Mouse (Mus musculus) cortical plate, adult 2 months (tissue): ENCODE data around the gene Pnkp. TPM values are rescaled to one million over a fixed set of nuclear protein-coding genes. Genes with fewer than 3 reads are reported as not detected.

ENCODE experiments used
- H3K27ac ChIP-seq: fragments of 200-500 bp; 2 replicates; pipeline ENCODE4 v1.5.1; 2012; ENCODE audit warnings: low read length, control low read depth, inconsistent platforms; ENCODE audit not compliant: insufficient read depth
- H3K4me1 ChIP-seq: fragments of 200-500 bp; 2 replicates; pipeline ENCODE4 v1.6.1; 2011; ENCODE audit warnings: low read length; ENCODE audit not compliant: control insufficient read depth, insufficient read depth
- H3K4me3 ChIP-seq: fragments of 200-500 bp; 2 replicates; pipeline ENCODE4 v1.5.1; 2011; ENCODE audit warnings: mild to moderate bottlenecking, low read length, control low read depth; ENCODE audit not compliant: insufficient read depth
- CTCF ChIP-seq: fragments of 200-500 bp; IDR thresholded peaks from 2 replicates; pipeline ENCODE4 v1.5.1; 2011; ENCODE audit warnings: mild to moderate bottlenecking, control low read depth, low read length; ENCODE audit not compliant: insufficient read depth; ENCODE audit errors: extremely low read depth
- POLR2A ChIP-seq: fragments of 200-500 bp; IDR thresholded peaks from 2 replicates; pipeline ENCODE4 v1.6.1; 2011; ENCODE audit warnings: mild to moderate bottlenecking, low read length, control low read depth; ENCODE audit not compliant: insufficient read depth; ENCODE audit errors: extremely low read depth
- polyA plus RNA-seq: library from polyadenylated mRNA; depleted of rRNA; stranded (reverse); fragments of >200 nt; gene quantifications from 2 replicates; pipeline ENCODE4 v1.2.3, GENCODE M21; 2012; rRNA removed

The Pnkp gene
- polyA plus RNA-seq, 1 experiment = 35.6 TPM

DNA sequence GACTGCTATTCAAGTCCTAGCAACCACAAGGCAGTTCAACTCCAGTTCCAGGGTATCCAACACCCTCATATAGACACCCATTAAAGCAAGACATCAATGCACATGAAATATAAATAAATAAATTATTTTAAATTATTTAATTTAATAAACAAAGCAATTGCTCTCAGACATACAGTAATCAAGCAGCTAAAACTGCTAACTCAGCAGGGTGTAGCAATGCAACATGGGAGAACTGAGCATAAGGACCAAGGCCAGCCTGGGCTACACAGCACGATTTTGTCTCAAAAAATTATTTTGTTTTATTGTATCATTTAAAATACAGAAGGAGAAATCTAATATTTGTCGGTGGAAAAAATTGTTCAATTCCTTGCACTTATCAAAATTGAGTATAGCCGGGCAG is 37.2 kb downstream of the Pnkp start:
- Histone ChIP-seq H3K27ac (no peak overlapping the region), H3K4me1 (peaks cover 7% of the 10 kb centered on the region), H3K4me3 (no peak overlapping the region)
- TF ChIP-seq POLR2A = no peak
- TF ChIP-seq CTCF = no peak

- Histone ChIP-seq H3K4me3 (peak overlapping the region; percentile 50), H3K27ac (peak overlapping the region; percentile 91), H3K4me1 (peaks cover 7% of the 10 kb centered on the region)
- TF ChIP-seq POLR2A = no peak
- TF ChIP-seq CTCF = no peak
These were observed 38.3 kb downstream of the Pnkp start for GRCm38 (mm10) chr7:44895206-44895592.

DNA sequence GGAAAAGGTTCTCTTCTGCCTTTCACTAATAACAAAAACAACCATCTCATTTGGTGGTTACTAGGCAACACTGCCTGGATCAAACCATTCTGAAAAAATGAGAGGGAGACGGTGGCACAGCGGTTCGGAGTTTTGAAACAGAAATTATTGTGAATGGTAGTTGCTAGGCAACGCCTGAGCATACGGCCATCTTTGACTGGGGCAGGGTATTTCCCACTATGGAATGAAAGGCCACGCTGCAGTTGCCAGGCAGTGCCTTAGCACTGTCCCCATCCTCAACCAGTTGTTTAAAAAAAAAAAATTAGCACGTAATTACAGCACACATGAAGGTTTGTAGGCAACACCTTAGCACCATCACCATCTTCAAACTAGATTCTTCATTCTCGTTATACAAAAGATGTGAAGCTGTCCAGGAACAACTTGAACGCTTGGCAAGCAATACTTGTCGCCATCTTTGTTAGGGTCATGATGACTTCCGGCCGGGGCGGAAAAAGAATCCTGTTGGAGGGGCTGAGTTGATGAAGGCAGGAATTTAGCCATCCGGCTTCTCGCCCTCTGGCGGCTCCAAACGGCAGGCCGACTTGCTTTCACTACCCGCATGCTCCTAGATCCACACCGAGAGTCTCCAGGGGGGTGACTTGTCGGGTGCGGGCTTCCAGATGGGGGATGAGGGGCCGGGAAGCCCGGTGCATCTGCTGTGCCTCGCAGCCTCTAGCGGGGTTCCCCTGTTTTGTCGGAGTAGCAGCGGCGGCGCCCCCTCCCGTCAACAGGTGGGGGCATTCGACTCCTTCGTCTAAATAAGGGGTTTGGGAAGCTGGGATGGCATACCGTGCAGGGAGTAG is 38.9 kb downstream of the Pnkp start, which contains the start of gene Fuz:
Fuz (plus strand) TSS at position 487 of the 842 bp plus-strand sequence.
- Histone ChIP-seq H3K27ac (peak within 1 kb of the TSS; percentile 91), H3K4me3 (peak within 1 kb of the TSS; percentile 50), H3K4me1 (peaks cover 4% of the 10 kb centered on the region)
- TF ChIP-seq CTCF = peak; percentile 42
- TF ChIP-seq POLR2A = peak; percentile 81; the same call in 1 of the 2 replicates

DNA sequence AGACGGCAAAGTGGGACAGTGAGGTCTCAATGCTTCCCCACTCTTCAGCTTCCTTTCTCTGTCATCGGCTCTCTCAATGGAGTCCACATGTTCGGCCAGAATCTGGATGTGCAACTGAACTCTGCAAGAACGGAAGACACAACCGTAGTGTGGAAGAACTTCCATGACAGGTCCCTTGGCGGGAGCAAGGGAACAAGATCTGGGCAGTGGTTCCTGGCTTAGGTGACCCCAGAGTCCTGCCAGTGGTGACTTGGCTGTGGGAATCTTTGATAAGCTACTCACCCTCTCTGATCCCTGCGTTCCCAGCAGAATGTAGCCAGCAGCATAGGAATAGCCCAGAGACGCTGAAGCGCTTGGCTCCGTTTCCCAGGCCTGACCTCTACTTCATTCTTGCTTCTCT is 39.6 kb downstream of the Pnkp start:
- peak overlapping the region; percentile 50 for H3K4me3 ChIP-seq
- no peak for TF ChIP-seq POLR2A
- TF ChIP-seq CTCF = no peak
- peaks cover 2% of the 10 kb centered on the region; the same call in 1 of the 2 replicates for H3K4me1 ChIP-seq
- peak overlapping the region; percentile 65 for H3K27ac ChIP-seq

DNA sequence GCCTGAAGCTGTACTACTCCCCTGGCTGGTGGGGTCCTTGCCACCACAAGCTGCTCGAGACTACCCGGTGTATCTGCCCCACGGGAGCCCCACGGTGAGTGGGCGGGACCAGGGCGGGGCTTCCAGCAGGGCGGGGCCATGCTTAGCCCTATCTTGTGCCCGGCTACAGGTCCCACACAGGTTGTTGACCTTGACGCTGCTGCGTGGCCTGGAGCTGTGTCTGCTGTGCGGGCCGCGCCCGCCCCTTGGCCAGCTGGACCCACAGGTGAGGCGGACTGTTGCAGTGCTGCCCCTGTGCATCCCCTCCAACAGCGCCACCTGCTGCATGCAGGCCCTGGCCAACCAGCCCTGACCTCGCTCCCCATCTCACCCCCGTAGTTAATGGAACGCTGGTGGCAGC is 41.7 kb downstream of the Pnkp start:
- Histone ChIP-seq H3K4me3 (no peak overlapping the region), H3K27ac (no peak overlapping the region), H3K4me1 (peaks cover 5% of the 10 kb centered on the region; the same call in 1 of the 2 replicates)
- TF ChIP-seq CTCF (no peak), POLR2A (no peak)

- peaks cover 6% of the 10 kb centered on the region for H3K4me1 ChIP-seq
- H3K4me3 ChIP-seq = peak overlapping the region; percentile 0; the same call in 1 of the 2 replicates
- 0 out of 2 replicates have a peak overlapping the region, but pooled peaks have one; percentile 13 for H3K27ac ChIP-seq
- TF ChIP-seq CTCF (no peak), POLR2A (no peak)
These were observed 43.7 kb downstream of the Pnkp start for GRCm38 (mm10) chr7:44900632-44901031.

DNA sequence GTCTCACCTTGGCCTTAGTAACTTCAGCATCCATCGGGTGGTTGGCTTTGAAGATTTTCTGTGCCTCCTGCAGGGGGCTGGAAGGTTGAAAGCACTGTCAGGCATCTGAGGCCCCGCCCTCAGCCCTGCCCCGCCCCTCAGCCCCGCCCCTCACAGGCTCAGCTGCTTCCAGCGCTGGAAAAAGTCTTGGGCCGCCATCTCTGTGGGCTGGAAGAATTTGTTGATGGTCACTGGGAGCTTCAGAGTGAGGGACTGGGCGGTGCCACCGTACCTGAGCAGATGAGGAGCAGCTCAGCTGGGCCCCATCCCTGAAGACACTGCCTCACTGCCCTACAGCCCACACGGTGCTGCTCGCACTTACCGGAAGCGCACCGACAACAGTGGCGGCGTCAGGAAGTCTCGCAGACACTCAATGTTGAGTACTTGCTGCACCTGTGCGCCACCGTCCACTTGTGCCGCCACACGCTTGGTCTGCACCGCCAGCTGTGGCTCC is 44.3 kb downstream of the Pnkp start:
- H3K4me1 ChIP-seq = peaks cover 6% of the 10 kb centered on the region
- peak; percentile 32; the same call in 1 of the 2 replicates for TF ChIP-seq POLR2A
- TF ChIP-seq CTCF = no peak
- peak overlapping the region; percentile 4; the same call in 1 of the 2 replicates for H3K4me3 ChIP-seq
- peak overlapping the region; percentile 25; the same call in 1 of the 2 replicates for H3K27ac ChIP-seq

GRCm38 (mm10) chr7:44905430-44905829 is 48.5 kb downstream of the Pnkp start:
- Histone ChIP-seq H3K4me1 (peaks cover 6% of the 10 kb centered on the region), H3K4me3 (no peak overlapping the region), H3K27ac (peak overlapping the region; percentile 10; the same call in 1 of the 2 replicates)
- TF ChIP-seq CTCF (no peak), POLR2A (0 out of 2 replicates have a peak, but pooled peaks have one; percentile 14)

- Histone ChIP-seq H3K4me3 (no peak overlapping the region), H3K4me1 (peaks cover 3% of the 10 kb centered on the region), H3K27ac (no peak overlapping the region)
- no peak for TF ChIP-seq POLR2A
- TF ChIP-seq CTCF = no peak
These were observed 52.0 kb downstream of the Pnkp start for GRCm38 (mm10) chr7:44908706-44909476.

Other genes starting within 250 kb of the Pnkp start
- 15.9 and 17.4 TPM in 2 replicates for gene Myh14, start 186.3 kb upstream of the Pnkp start, polyA plus RNA-seq
- not detected in 2 replicates for gene Izumo2, start 148.4 kb upstream of the Pnkp start, polyA plus RNA-seq
- gene Vrk3, start 108.7 kb upstream of the Pnkp start, polyA plus RNA-seq = 32.6 and 35.7 TPM in 2 replicates
- 0.40 TPM in 2 replicates for gene Zfp473, start 106.1 kb upstream of the Pnkp start, polyA plus RNA-seq
- gene Nup62, start 41.1 kb upstream of the Pnkp start, polyA plus RNA-seq = 28.8 and 29.6 TPM in 2 replicates
- 1.9 and 2.3 TPM in 2 replicates for gene Il4i1, start 40.8 kb upstream of the Pnkp start, polyA plus RNA-seq
- gene Atf5, start 40.5 kb upstream of the Pnkp start, polyA plus RNA-seq = 15.9 and 17.5 TPM in 2 replicates
- 97.5 and 101 TPM in 2 replicates for gene Akt1s1, start 8.1 kb upstream of the Pnkp start, polyA plus RNA-seq
- gene Tbc1d17, start 8.1 kb upstream of the Pnkp start, polyA plus RNA-seq = 95.0 and 99.8 TPM in 2 replicates
- gene Ptov1, start 12.6 kb downstream of the Pnkp start, polyA plus RNA-seq = 359 and 377 TPM in 2 replicates
- gene Med25, start 35.6 kb downstream of the Pnkp start, polyA plus RNA-seq = 121 and 129 TPM in 2 replicates
- 28.6 and 30.7 TPM in 2 replicates for gene Fuz, start 38.9 kb downstream of the Pnkp start, polyA plus RNA-seq
- 241 and 247 TPM in 2 replicates for gene Ap2a1, start 72.4 kb downstream of the Pnkp start, polyA plus RNA-seq
- gene Tsks, start 86.1 kb downstream of the Pnkp start, polyA plus RNA-seq = 1.5 and 2.0 TPM in 2 replicates
- 154 and 164 TPM in 2 replicates for gene Cpt1c, start 117.7 kb downstream of the Pnkp start, polyA plus RNA-seq
- 162 and 169 TPM in 2 replicates for gene Prmt1, start 129.4 kb downstream of the Pnkp start, polyA plus RNA-seq
- 82.4 and 87.4 TPM in 2 replicates for gene Irf3, start 140.5 kb downstream of the Pnkp start, polyA plus RNA-seq
- gene Bcl2l12, start 141.6 kb downstream of the Pnkp start, polyA plus RNA-seq = 6.0 and 6.2 TPM in 2 replicates
- 126 and 128 TPM in 2 replicates for gene Scaf1, start 159.2 kb downstream of the Pnkp start, polyA plus RNA-seq
- gene Rras, start 160.8 kb downstream of the Pnkp start, polyA plus RNA-seq = 34.2 and 38.3 TPM in 2 replicates
- 14.6 and 15.5 TPM in 2 replicates for gene Prr12, start 195.7 kb downstream of the Pnkp start, polyA plus RNA-seq
- gene Nosip, start 205.3 kb downstream of the Pnkp start, polyA plus RNA-seq = 89.5 and 92.3 TPM in 2 replicates
- gene Prrg2, start 205.5 kb downstream of the Pnkp start, polyA plus RNA-seq = 21.4 and 23.2 TPM in 2 replicates
- 12.8 and 13.1 TPM in 2 replicates for gene Rcn3, start 235.1 kb downstream of the Pnkp start, polyA plus RNA-seq
- gene Fcgrt, start 246.7 kb downstream of the Pnkp start, polyA plus RNA-seq = 30.7 and 37.0 TPM in 2 replicates